Mouse (Mus musculus) bone marrow macrophage, adult 2 months (primary cell): ENCODE results near the gene Ankrd33b. TPM values are rescaled to one million over a fixed set of nuclear protein-coding genes. Genes with fewer than 3 reads are reported as not detected.

Experiments used
- H3K27ac ChIP-seq: 2 replicates; pipeline ENCODE4 v1.5.1; 2012; ENCODE audit warnings: low read depth, low read length; ENCODE audit not compliant: insufficient read depth
- H3K4me1 ChIP-seq: 2 replicates; pipeline ENCODE4 v1.6.1; 2012; ENCODE audit warnings: low read length; ENCODE audit not compliant: control insufficient read depth, insufficient read depth
- H3K4me3 ChIP-seq: 2 replicates; pipeline ENCODE4 v1.5.1; 2012; ENCODE audit warnings: mild to moderate bottlenecking, low read length, moderate library complexity; ENCODE audit not compliant: insufficient read depth
- CTCF ChIP-seq: IDR thresholded peaks from 2 replicates; pipeline ENCODE4 v1.5.1; 2012; ENCODE audit warnings: low read depth, mild to moderate bottlenecking, low read length, moderate library complexity
- POLR2A ChIP-seq: IDR thresholded peaks from 2 replicates; pipeline ENCODE4 v1.6.1; 2012; ENCODE audit warnings: mild to moderate bottlenecking, low read depth, low read length, borderline replicate concordance
- polyA plus RNA-seq: library from polyadenylated mRNA; stranded (reverse); fragments of >200 nt; gene quantifications from 2 replicates; pipeline ENCODE4 v1.2.4, GENCODE M21; 2012; ENCODE audit not compliant: missing spikeins, insufficient read depth, insufficient read length

Ankrd33b gene
- polyA plus RNA-seq, 1 experiment = 7.8 TPM

- TF ChIP-seq POLR2A (no peak), CTCF (no peak)
- Histone ChIP-seq H3K27ac (no peak overlapping the region), H3K4me3 (no peak overlapping the region), H3K4me1 (peaks cover 4% of the 10 kb centered on the region)
Observed at GRCm38 (mm10) chr15:31296882-31297776, 70.4 kb downstream of the Ankrd33b start.

- peaks cover under 1% of the 10 kb centered on the region for H3K4me1 ChIP-seq
- H3K27ac ChIP-seq = no peak overlapping the region
- H3K4me3 ChIP-seq = no peak overlapping the region
- no peak for TF ChIP-seq CTCF
Observed at GRCm38 (mm10) chr15:31294311-31294710, 73.2 kb downstream of the Ankrd33b start.

GRCm38 (mm10) chr15:31292627-31293026 lies 74.9 kb downstream of the Ankrd33b start:
- no peak overlapping the region for H3K4me3 ChIP-seq
- no peaks in the 10 kb centered on the region for H3K4me1 ChIP-seq
- H3K27ac ChIP-seq = no peak overlapping the region
- TF ChIP-seq CTCF = no peak

GRCm38 (mm10) chr15:31285695-31286094 lies 81.8 kb downstream of the Ankrd33b start:
- H3K27ac ChIP-seq = no peak overlapping the region
- H3K4me1 ChIP-seq = no peaks in the 10 kb centered on the region
- H3K4me3 ChIP-seq = no peak overlapping the region
- TF ChIP-seq CTCF = no peak
- no peak for TF ChIP-seq POLR2A

GRCm38 (mm10) chr15:31284922-31285631 lies 82.4 kb downstream of the Ankrd33b start:
- no peak overlapping the region for H3K4me3 ChIP-seq
- H3K27ac ChIP-seq = no peak overlapping the region
- TF ChIP-seq CTCF (no peak), POLR2A (no peak)
- no peaks in the 10 kb centered on the region for H3K4me1 ChIP-seq

- H3K4me3 ChIP-seq = no peak overlapping the region
- no peak overlapping the region for H3K27ac ChIP-seq
- H3K4me1 ChIP-seq = no peaks in the 10 kb centered on the region
- TF ChIP-seq POLR2A = no peak
Observed at GRCm38 (mm10) chr15:31284142-31284541, 83.4 kb downstream of the Ankrd33b start.

GRCm38 (mm10) chr15:31282353-31282752 lies 85.2 kb downstream of the Ankrd33b start:
- TF ChIP-seq CTCF (no peak), POLR2A (no peak)
- Histone ChIP-seq H3K27ac (no peak overlapping the region), H3K4me3 (no peak overlapping the region), H3K4me1 (no peaks in the 10 kb centered on the region)

GRCm38 (mm10) chr15:31281830-31282229 lies 85.7 kb downstream of the Ankrd33b start:
- H3K4me1 ChIP-seq = no peaks in the 10 kb centered on the region
- no peak overlapping the region for H3K27ac ChIP-seq
- TF ChIP-seq CTCF = no peak
- TF ChIP-seq POLR2A = no peak
- H3K4me3 ChIP-seq = no peak overlapping the region

- no peak for TF ChIP-seq POLR2A
- no peak for TF ChIP-seq CTCF
- Histone ChIP-seq H3K4me1 (no peaks in the 10 kb centered on the region), H3K4me3 (no peak overlapping the region), H3K27ac (no peak overlapping the region)
Observed at GRCm38 (mm10) chr15:31280683-31281082, 86.8 kb downstream of the Ankrd33b start.

GRCm38 (mm10) chr15:31280059-31280458 lies 87.5 kb downstream of the Ankrd33b start:
- Histone ChIP-seq H3K27ac (no peak overlapping the region), H3K4me3 (no peak overlapping the region), H3K4me1 (no peaks in the 10 kb centered on the region)
- TF ChIP-seq CTCF = no peak
- TF ChIP-seq POLR2A = no peak
